Mouse (Mus musculus): Measurements from ENCODE around the gene Med4.

Med4 gene

DNA sequence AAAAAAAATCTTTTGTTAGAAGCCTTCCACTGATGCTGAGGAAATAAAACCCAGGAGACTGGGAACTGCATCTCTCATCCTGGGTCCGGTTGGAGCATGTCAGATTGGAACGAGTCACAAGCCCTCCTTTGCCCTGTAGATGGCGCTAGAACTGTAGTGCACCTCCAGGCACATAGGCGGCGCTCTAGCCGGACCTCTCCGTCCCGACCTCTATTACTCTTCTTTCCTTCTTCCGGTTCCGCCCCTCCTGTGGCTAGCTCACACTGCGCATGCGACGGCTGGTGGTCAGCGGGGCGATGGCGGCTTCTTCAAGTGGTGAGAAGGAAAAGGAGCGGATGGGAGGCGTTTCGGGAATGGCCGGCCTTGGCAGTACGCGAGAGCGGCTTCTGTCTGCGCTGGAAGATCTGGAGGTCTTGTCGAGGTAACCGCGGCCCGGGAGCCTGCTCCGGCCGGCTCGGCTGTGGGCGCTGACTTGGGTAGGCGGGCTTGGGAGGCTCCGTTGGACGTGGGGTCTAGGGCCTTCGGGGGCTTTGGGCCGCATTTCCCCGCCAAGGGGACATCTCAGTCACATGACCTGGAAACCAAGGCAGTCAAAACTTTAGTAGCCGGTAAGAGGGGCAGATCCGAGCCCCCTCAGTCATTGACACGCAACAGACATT lies at the start of gene Med4:
Med4 (plus strand) TSS at position 261 of the 659 bp plus-strand sequence.
- peak; percentile 95 for DNase-seq (ENCODE audit: low read depth, low spot score)

DNA sequence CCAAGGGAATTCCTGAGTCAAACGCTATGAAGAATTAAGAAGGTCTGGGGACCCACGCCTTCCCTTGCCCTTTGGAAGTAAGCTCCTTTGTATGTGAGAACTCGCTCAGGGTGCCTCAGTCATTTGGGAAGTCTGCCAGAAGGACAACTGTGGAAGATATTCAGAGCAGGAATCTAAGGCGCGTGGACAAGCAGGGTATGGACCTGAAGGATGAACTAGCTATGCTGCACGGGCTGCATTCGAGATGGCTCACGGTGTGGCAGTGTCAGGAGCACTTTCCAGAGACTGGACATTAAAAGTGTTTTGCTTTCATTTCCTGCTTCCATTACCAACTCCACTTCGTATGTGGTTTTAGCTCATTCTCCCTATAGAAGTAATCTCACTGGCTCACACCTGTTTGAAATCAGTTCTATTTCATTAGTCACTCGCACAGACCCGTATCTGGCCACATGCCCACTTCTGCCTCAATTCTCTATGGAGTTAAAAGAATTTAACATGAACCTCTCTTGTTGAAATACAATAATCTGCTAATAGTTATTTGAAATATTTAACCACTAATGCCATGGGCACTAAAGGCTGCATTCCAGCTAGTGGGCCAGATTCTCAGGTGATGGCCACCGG lies 49.2 kb upstream of the Med4 start:
- DNase-seq (ENCODE audit: low read depth, low spot score): no peak

DNA sequence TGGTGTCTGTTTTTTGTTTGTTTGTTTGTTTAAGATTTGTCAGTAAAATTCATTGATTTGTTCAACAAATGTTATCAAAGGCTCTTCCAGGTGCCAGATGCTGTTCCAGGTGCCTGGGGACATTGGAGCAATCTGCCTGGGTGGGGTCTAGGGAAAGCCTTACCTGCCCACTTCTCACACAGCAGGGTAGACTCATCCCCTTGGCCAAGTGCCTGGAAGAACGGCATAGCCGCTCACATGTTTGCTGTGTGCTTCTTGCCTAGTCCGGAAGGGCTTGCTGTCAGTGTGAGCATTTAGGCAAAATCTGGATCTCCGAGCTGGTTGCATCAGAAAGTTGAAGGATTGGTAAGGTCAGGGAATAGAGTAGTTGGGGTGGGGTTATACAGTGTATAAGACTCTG lies 47.6 kb upstream of the Med4 start:
- no peak for DNase-seq (ENCODE audit: low read depth, low spot score)

- DNase-seq (ENCODE audit: low read depth, low spot score): no peak
Measured at GRCm38 (mm10) chr14:73467697-73468096, 42.1 kb upstream of the Med4 start.

- no peak for DNase-seq (ENCODE audit: low read depth, low spot score)
Measured at GRCm38 (mm10) chr14:73469506-73469905, 40.3 kb upstream of the Med4 start.

DNA sequence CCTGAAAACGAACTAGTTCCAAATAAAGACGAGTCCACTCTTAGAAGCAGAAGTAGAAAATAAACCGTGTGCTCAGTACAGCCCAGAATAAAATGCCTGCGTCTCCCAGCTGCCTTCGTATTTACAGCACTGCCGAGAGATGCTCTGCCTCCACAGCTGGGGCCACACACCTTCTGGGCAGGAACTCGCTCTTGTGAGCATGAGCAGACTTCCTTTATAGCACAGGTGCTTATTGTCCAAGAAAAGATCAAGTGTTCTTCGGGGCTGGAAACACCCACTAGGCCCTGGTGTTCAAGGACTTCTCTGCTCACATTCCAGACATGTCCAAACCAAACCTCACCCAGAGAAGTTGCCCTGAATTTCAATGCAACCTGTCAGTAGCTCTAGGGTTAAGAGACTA lies 39.2 kb upstream of the Med4 start:
- peak; percentile 21 for DNase-seq (ENCODE audit: low read depth, low spot score)

GRCm38 (mm10) chr14:73472205-73472604 lies 37.6 kb upstream of the Med4 start:
- no peak for DNase-seq (ENCODE audit: low read depth, low spot score)

- no peak for DNase-seq (ENCODE audit: low read depth, low spot score)
Measured at GRCm38 (mm10) chr14:73473670-73474460, 36.0 kb upstream of the Med4 start.

DNA sequence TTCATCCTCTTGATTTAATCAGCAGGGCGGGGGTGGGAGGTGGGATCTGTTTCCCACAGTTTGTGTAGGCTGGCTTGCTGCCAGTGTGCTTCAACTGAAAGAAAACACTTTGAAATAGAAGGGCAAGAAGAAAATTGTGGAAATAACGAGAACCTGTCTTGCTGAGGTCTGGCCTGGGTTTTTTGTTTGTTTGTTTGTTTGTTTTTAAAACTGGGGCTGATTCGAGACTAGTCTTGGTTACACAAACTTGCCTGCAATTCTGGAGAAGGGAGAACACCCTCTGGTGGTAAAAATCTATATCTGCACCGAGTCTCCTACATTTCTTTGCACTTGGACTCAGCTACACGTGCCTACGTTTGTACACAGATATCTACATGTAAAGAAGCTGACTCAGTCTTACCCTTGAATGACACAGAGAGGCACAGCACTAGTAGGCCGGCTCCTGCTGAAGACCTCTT lies 35.2 kb upstream of the Med4 start:
- DNase-seq (ENCODE audit: low read depth, low spot score): peak; percentile 45

DNA sequence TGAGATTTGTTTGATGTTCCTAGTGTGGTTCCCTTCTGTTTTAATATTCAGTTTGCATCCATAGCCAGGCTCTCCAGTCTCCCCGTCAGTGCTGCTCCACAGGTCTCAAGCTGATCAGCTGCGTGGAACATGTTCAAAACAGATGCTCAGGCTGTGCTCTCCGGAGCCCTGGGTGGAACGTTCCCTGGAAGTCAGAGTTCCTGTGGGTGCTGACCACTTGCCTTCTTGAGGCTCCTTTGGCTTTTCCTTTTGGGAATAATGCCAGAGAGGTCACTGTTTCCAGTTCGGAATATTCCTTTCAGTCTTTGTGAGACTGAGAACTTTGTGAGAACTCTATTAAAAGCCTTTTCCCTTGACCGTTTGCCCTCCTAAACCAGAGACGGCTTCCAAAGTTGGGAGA lies 34.3 kb upstream of the Med4 start:
- no peak for DNase-seq (ENCODE audit: low read depth, low spot score)

- DNase-seq (ENCODE audit: low read depth, low spot score): peak; percentile 29
Measured at GRCm38 (mm10) chr14:73476361-73476934, 33.4 kb upstream of the Med4 start.

GRCm38 (mm10) chr14:73477077-73477476 lies 32.7 kb upstream of the Med4 start:
- DNase-seq (ENCODE audit: low read depth, low spot score): no peak

- no peak for DNase-seq (ENCODE audit: low read depth, low spot score)
Measured at GRCm38 (mm10) chr14:73478321-73478720, 31.5 kb upstream of the Med4 start.

DNA sequence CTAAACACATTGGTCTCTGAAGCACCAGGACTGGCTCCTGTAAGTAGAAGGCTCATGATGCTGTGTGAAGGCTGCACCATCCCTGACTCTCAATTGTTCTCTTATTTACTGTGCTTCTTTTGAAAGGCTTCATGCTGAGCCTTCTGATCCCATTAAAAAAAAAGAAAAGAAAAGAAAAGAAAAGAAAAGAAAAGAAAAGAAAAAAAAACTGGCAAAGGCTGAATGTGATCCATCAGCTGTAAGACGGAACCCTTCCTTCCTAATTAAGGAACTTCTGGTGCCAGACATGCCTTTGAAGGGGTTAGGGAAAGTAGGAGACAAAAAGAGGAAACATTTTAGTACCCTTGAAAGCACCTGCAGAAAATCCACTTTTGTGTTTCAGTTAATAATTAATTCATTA lies 30.1 kb upstream of the Med4 start:
- DNase-seq (ENCODE audit: low read depth, low spot score): no peak

- no peak for DNase-seq (ENCODE audit: low read depth, low spot score)
Measured at GRCm38 (mm10) chr14:73483516-73484229, 26.2 kb upstream of the Med4 start.

DNA sequence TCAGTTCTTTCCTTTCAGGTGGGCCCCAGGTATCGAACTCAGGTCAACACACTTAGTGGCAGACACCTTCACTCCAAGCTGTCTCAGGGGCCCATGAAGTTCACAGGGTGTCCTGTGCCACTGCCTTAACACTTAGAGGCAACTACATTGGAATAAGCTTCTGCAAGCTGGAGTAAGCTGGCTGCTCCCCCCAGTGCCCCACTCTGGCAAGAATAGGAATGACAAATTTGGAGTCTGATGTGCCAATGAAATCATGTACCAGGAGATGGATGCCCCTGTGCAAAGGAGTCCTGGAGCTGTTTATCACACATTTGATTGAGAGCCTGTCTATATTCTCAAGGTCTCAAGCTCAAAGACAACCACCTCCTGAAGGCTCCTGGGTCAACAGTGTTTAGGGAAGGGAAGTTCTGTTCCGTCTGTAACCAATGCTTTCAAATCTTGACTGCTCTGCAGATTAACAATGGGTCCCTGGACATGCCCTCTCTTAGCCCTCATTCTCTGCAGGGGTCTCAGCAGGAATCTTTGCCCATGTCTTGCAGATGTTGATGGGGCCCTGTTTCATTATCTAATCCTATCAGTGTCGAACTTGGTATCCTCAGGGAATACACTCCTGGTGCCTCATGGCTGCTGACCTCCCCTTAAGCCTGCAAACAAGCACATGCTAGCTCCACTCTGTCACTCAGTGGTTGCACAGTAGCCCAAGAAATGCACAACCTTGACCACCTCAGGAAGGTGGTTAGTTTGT lies 25.3 kb upstream of the Med4 start:
- DNase-seq (ENCODE audit: low read depth, low spot score): no peak

DNA sequence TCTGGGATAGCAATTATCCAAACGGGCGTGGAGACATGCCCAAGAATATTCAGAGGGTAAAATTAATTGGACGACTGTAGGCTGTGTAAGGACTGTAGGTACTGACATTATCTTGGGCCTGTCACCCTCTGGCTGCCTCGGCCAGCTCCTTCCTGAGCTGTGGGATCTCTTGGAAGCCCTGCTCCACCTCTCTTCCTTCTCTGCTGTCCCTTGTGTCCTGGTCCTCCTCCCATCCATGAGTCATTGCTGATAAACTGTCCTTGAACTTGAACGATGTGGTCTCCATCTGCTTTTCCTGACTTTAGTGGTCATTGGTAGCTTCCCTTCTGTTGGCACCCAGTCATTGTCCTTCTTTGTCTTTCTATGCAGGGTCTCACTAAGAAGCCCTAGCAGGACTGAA lies 23.2 kb upstream of the Med4 start:
- DNase-seq (ENCODE audit: low read depth, low spot score): no peak

GRCm38 (mm10) chr14:73493356-73493755 lies 16.5 kb upstream of the Med4 start:
- no peak for DNase-seq (ENCODE audit: low read depth, low spot score)

DNA sequence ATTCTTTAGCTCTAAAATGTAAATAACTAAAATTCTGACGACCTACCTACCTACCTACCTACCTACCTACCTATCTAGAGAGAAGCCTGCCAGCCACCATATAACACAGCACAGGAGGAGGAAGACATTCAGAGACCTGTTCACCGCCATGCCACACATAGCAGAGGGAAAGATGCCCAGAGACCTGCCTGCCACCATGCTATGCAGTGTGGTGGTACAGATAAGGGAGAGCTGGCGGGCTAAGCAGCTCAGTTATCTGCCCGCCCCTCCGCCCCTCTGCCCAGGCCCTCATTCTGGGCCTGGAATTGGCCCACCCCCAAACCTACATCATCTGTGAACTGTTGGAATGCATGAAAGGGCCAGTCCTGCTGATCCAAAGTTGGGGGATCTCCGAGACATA lies 15.7 kb upstream of the Med4 start:
- no peak for DNase-seq (ENCODE audit: low read depth, low spot score)

DNA sequence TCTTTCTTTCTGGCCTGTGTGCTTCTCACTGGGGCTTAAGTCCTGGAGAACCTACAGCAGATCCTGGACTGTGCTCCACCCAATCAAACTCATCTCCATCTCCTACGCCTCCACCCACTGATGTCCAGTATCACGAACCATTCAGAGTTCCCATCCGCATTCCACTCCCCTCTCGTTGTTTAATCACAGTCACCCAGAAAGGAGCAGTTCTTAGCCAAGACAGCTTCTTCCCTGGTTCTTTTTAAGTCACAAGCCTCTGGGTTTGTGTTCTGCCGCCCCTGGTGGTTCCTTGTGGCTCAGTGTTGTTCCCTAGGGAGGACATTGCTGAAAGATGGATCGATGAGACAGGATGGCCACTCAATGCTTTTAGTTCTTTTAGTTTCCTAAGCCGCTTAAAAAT lies 14.1 kb upstream of the Med4 start:
- DNase-seq (ENCODE audit: low read depth, low spot score): peak; percentile 17

GRCm38 (mm10) chr14:73501283-73501682 lies 8.5 kb upstream of the Med4 start:
- no peak for DNase-seq (ENCODE audit: low read depth, low spot score)
